Mouse (Mus musculus): ENCODE measurements around the gene Reep1. TPM values are rescaled to one million over a fixed set of nuclear protein-coding genes. Genes with fewer than 3 reads are reported as not detected.

Reep1 gene
- polyA plus RNA-seq, 1 experiment from 2014 or later, result 13.1 TPM

GRCm38 (mm10) chr6:71740921-71741320, 33.6 kb downstream of the Reep1 start:
- Histone ChIP-seq H3K9me3 (no peaks in the 10 kb centered on the region), H3K9ac (0 out of 2 replicates have a peak overlapping the region, but pooled peaks have one; percentile 25), H3K27me3 (no peaks in the 10 kb centered on the region), H3K36me3 (no peaks in the 10 kb centered on the region), H3K4me1 (peaks cover 15% of the 10 kb centered on the region), H3K4me3 (no peak overlapping the region), H3K4me2 (replicated peaks) (peak overlapping the region; percentile 44), H3K27ac (no peak overlapping the region)
- WGBS, result 31% methylated on average over 13 of the region's 13 CpGs
- ATAC-seq (ENCODE audit: low FRiP score, low read depth), result no peak

GRCm38 (mm10) chr6:71741998-71742636, 34.8 kb downstream of the Reep1 start:
- Histone ChIP-seq H3K9ac (no peak overlapping the region), H3K4me3 (no peak overlapping the region), H3K9me3 (no peaks in the 10 kb centered on the region), H3K36me3 (no peaks in the 10 kb centered on the region), H3K4me2 (replicated peaks) (no peak overlapping the region), H3K27me3 (no peaks in the 10 kb centered on the region), H3K27ac (no peak overlapping the region), H3K4me1 (peaks cover 14% of the 10 kb centered on the region)
- ATAC-seq (ENCODE audit: low FRiP score, low read depth), result no peak
- 77% methylated on average over 6 of the region's 6 CpGs for WGBS

GRCm38 (mm10) chr6:71744934-71745333, 37.6 kb downstream of the Reep1 start:
- ATAC-seq (ENCODE audit: low FRiP score, low read depth), result no peak
- WGBS, result 83% methylated on average over 6 of the region's 6 CpGs

GRCm38 (mm10) chr6:71745482-71746234, 38.3 kb downstream of the Reep1 start:
- H3K4me2 ChIP-seq (replicated peaks), result no peak overlapping the region
- H3K4me1 ChIP-seq, result peaks cover 8% of the 10 kb centered on the region
- H3K4me3 ChIP-seq, result no peak overlapping the region
- no peaks in the 10 kb centered on the region for H3K36me3 ChIP-seq
- WGBS, result 88% methylated on average over 9 of the region's 9 CpGs
- no peak overlapping the region for H3K27ac ChIP-seq
- no peaks in the 10 kb centered on the region for H3K27me3 ChIP-seq
- ATAC-seq (ENCODE audit: low FRiP score, low read depth), result no peak
- H3K9me3 ChIP-seq, result no peaks in the 10 kb centered on the region
- no peak overlapping the region for H3K9ac ChIP-seq

More at GRCm38 (mm10) chr6:71744934-71745333, 37.6 kb downstream of the Reep1 start:
- Histone ChIP-seq H3K4me2 (replicated peaks) (no peak overlapping the region), H3K9ac (no peak overlapping the region), H3K27ac (no peak overlapping the region), H3K9me3 (no peaks in the 10 kb centered on the region), H3K4me3 (no peak overlapping the region), H3K4me1 (peaks cover 14% of the 10 kb centered on the region), H3K36me3 (no peaks in the 10 kb centered on the region), H3K27me3 (no peaks in the 10 kb centered on the region)

GRCm38 (mm10) chr6:71746246-71746645, 38.9 kb downstream of the Reep1 start:
- no peak for ATAC-seq (ENCODE audit: low FRiP score, low read depth)
- WGBS, result 33% methylated on average over 1 of the region's 1 CpGs
- Histone ChIP-seq H3K36me3 (no peaks in the 10 kb centered on the region), H3K9me3 (no peaks in the 10 kb centered on the region), H3K4me2 (replicated peaks) (no peak overlapping the region), H3K4me3 (no peak overlapping the region), H3K4me1 (peaks cover 2% of the 10 kb centered on the region; the same call in 1 of the 2 replicates), H3K9ac (no peak overlapping the region), H3K27ac (no peak overlapping the region), H3K27me3 (no peaks in the 10 kb centered on the region)

- ATAC-seq (ENCODE audit: low FRiP score, low read depth), result no peak
- H3K4me2 ChIP-seq (replicated peaks), result no peak overlapping the region
- H3K27me3 ChIP-seq, result no peaks in the 10 kb centered on the region
- H3K27ac ChIP-seq, result no peak overlapping the region
- H3K4me1 ChIP-seq, result no peaks in the 10 kb centered on the region
- no peak overlapping the region for H3K4me3 ChIP-seq
- H3K9me3 ChIP-seq, result no peaks in the 10 kb centered on the region
- no peak overlapping the region for H3K9ac ChIP-seq
- no peaks in the 10 kb centered on the region for H3K36me3 ChIP-seq
- 82% methylated on average over 8 of the region's 8 CpGs for WGBS
These were observed 39.5 kb downstream of the Reep1 start for GRCm38 (mm10) chr6:71746846-71747245.

- no peaks in the 10 kb centered on the region for H3K36me3 ChIP-seq
- H3K4me1 ChIP-seq, result peaks cover 9% of the 10 kb centered on the region
- H3K27me3 ChIP-seq, result no peaks in the 10 kb centered on the region; the same call in 1 of the 2 replicates
- ATAC-seq (ENCODE audit: low FRiP score, low read depth), result no peak
- 85% methylated on average over 2 of the region's 2 CpGs for WGBS
- no peak overlapping the region for H3K9ac ChIP-seq
- no peak overlapping the region for H3K27ac ChIP-seq
- H3K4me2 ChIP-seq (replicated peaks), result no peak overlapping the region
- no peaks in the 10 kb centered on the region for H3K9me3 ChIP-seq
- no peak overlapping the region for H3K4me3 ChIP-seq
These were observed 44.2 kb downstream of the Reep1 start for GRCm38 (mm10) chr6:71751602-71752001.

GRCm38 (mm10) chr6:71752791-71753464, 45.6 kb downstream of the Reep1 start:
- Histone ChIP-seq H3K27me3 (no peaks in the 10 kb centered on the region; the same call in 1 of the 2 replicates), H3K9me3 (no peaks in the 10 kb centered on the region), H3K4me3 (no peak overlapping the region), H3K9ac (no peak overlapping the region), H3K27ac (no peak overlapping the region), H3K4me1 (peaks cover 21% of the 10 kb centered on the region), H3K36me3 (no peaks in the 10 kb centered on the region), H3K4me2 (replicated peaks) (no peak overlapping the region)
- 65% methylated on average over 7 of the region's 7 CpGs for WGBS
- no peak for ATAC-seq (ENCODE audit: low FRiP score, low read depth)

GRCm38 (mm10) chr6:71757039-71757894, 49.9 kb downstream of the Reep1 start:
- H3K4me3 ChIP-seq, result no peak overlapping the region
- 0 out of 2 replicates have a peak overlapping the region, but pooled peaks have one; percentile 19 for H3K9ac ChIP-seq
- WGBS, result 28% methylated on average over 10 of the region's 10 CpGs
- no peaks in the 10 kb centered on the region for H3K36me3 ChIP-seq
- no peaks in the 10 kb centered on the region for H3K9me3 ChIP-seq
- H3K27me3 ChIP-seq, result no peaks in the 10 kb centered on the region; the same call in 1 of the 2 replicates
- peaks cover 21% of the 10 kb centered on the region for H3K4me1 ChIP-seq
- peak; percentile 94 for ATAC-seq (ENCODE audit: low FRiP score, low read depth)
- H3K27ac ChIP-seq, result peak overlapping the region; percentile 59
- H3K4me2 ChIP-seq (replicated peaks), result peak overlapping the region; percentile 28

GRCm38 (mm10) chr6:71758780-71759179, 51.4 kb downstream of the Reep1 start:
- no peaks in the 10 kb centered on the region for H3K9me3 ChIP-seq
- no peak overlapping the region for H3K27ac ChIP-seq
- peaks cover 18% of the 10 kb centered on the region for H3K4me1 ChIP-seq
- no peak overlapping the region for H3K4me3 ChIP-seq
- H3K4me2 ChIP-seq (replicated peaks), result no peak overlapping the region
- no peak for ATAC-seq (ENCODE audit: low FRiP score, low read depth)
- 80% methylated on average over 4 of the region's 4 CpGs for WGBS
- no peaks in the 10 kb centered on the region for H3K36me3 ChIP-seq
- no peaks in the 10 kb centered on the region; the same call in 1 of the 2 replicates for H3K27me3 ChIP-seq
- no peak overlapping the region for H3K9ac ChIP-seq

- ATAC-seq (ENCODE audit: low FRiP score, low read depth), result no peak
- Histone ChIP-seq H3K4me1 (peaks cover 18% of the 10 kb centered on the region), H3K9me3 (no peaks in the 10 kb centered on the region), H3K9ac (no peak overlapping the region), H3K27ac (no peak overlapping the region), H3K4me3 (no peak overlapping the region), H3K4me2 (replicated peaks) (no peak overlapping the region), H3K36me3 (no peaks in the 10 kb centered on the region), H3K27me3 (no peaks in the 10 kb centered on the region)
- 86% methylated on average over 6 of the region's 6 CpGs for WGBS
These were observed 52.7 kb downstream of the Reep1 start for GRCm38 (mm10) chr6:71760073-71760472.
